Mouse (Mus musculus) ES-E14 (cell line): ENCODE results near the gene Rfesd.

Source experiments
- CHD2 ChIP-seq: IDR thresholded peaks from 2 replicates; pipeline ENCODE4 v1.6.1; 2014; ENCODE audit warnings: mild to moderate bottlenecking, low read depth, low read length, inconsistent platforms
- HCFC1 ChIP-seq: IDR thresholded peaks from 2 replicates; pipeline ENCODE4 v1.6.1; 2012; ENCODE audit warnings: low read length, inconsistent platforms, borderline replicate concordance; ENCODE audit not compliant: insufficient read depth
- ZC3H11A ChIP-seq: IDR thresholded peaks from 2 replicates; pipeline ENCODE4 v1.6.1; 2012; ENCODE audit warnings: low read depth, mild to moderate bottlenecking, inconsistent platforms, low read length, borderline replicate concordance
- ZNF384 ChIP-seq: IDR thresholded peaks from 2 replicates; pipeline ENCODE4 v1.6.1; 2012; ENCODE audit warnings: low read depth, low read length, inconsistent platforms

DNA sequence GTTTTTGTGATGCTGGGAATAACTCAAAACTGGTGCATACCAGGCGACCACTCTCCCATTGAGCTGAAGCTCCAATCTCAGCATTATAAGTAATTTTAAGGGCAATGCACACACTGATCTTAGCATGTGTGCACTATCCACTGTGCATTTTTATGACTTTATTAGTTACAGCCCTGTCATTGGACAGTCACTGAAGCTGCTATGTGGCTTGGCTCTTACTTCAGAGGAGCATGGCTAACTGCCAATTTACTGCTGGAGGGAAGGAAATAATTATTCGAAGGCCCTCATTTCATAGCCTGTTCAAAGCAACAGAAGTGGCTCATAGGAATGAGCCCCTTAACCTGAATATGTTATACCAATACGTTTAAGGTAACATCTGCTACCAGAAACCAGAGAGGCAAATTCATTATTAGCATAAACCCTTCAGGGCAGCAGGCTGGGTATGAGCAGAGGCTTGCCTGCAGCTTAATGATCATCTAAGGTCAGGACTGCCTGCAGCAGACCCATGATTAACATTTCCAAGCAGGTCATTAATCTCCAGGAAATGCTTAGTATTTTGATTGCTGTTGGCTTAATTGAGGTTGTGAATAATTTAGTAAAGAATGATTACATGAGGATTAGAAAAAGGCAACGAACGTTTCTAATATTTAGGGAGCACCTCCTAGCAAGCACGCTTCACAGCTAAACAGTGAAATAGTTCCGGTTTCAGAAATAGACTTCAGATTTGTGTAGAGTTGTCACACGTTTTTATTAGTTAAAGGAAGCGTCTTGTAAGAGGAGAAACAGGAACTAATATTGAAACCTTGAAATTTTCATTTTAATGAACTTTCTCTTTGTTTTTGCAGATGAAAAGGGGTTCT, 26.1 kb downstream of the Rfesd start:
- TF ChIP-seq ZC3H11A: no peak
- TF ChIP-seq ZNF384: no peak
- TF ChIP-seq CHD2: no peak
- TF ChIP-seq HCFC1: no peak
